Mouse (Mus musculus) heart, postnatal 14 days (tissue): ENCODE measurements at regions not wholly inside any gene's neighbourhood (a gene's known extent, or its start where the extent isn't known, plus 50 kb on each side); places are given as distances from the start of the nearest gene placed in this dataset.
A peak's percentile ranks its signal among the peaks of the same experiment; 100 is the strongest.
"Not testable (repeated sequence)": the region's sequence is repeated elsewhere in the genome, so short reads cannot be mapped to it uniquely, and the experiment has no call there.

Experiments used
- DNase-seq, 2 experiments: peaks; one replicate each; pipeline ENCODE4 v3.0.0; 2021 to 2022
- intact Hi-C: fragments of 180-260 bp; cut with DNase I; formaldehyde crosslinking; loops from one replicate; pipeline ENCODE4 v1.15.1; 2025

DNA sequence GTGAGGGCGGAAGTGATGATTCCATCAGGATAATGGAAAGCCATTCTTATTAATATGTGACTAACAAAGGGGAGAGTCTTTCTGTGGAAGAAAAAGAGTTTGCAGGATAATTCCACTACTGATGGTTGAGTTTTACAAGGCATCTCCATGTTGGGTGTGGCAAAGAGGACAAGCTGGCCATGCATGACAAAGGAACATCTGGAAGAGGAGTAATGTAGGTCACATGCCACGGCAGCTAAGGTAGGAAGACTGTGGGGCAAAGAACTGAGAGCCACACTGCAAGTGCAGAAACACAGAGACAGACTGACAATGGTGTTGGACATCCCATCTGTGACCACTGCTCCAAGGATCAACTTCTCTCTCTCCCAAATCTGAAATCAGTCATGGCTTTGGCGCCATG is 196.4 kb upstream of the Gdi2 start:
- intact Hi-C loops: no loop called here
- DNase-seq: no peak

DNA sequence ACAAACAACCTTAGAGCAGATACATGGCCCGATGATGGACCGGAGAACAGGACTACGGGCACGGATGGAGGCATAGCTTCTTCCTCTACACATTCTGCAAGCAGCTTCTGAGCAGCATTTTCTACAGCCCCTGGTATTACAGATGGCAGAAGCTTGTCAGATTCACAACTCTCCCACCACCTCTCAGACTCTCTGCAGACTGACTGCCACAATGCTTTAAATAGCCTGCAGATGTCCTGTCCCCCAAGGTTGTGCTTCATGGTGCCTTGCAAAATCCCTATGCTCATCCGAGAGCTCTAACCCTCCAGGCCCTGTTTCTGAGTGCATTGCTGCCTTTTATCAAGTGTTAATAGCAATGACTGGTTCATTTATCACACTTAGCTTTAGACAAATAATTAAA is 194.3 kb upstream of the Gdi2 start:
- intact Hi-C loops: no loop called here

DNA sequence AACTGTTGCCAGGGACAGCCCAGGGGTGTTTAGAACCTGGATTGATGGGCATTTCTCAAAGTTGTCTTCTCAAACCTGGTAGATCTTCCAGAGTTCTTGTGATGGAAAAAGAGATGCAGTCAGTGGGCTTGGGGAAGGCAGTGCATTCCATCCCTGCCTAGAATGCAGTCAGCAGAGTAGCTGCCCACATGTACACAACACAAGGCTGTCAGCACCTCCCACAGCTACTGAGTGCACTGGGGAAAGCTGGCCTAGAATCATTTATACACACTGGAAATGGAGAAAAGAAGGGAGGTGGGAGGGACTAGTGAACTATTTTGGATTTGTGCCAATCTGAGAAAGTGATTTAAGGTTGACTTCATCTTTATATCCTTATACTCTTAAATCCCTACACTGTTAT is 183.0 kb upstream of the Gdi2 start:
- DNase-seq, intact Hi-C loops: not testable (repeated sequence)

More for the DNA sequence above, 194.3 kb upstream of the Gdi2 start:
- no peak for DNase-seq

DNA sequence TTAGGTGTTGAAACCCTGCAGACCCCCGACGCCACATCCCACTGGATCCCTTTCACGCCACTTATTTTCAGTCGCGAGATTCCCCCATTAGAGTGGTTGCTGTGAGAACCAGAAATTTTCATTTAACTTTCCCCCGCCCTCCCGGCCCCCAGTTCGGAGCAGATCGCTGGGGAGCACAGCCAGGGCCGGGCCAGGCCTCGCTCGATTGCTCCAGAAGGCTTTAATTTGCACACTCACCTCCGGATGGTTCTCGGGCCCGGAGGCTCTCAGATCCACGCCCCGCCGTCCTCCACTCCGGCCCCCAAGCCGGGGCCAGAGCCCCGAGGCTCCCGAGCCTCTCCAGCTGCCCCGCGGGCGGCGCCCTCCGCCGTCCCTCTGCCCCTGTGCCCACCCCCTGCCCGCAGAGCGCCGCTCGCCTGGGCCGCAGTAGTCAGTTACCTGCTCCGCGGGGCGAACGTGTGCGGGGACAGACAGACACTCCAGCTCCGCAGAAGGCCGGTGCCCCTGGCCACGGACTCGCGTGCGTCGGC is 179.7 kb upstream of the Gdi2 start:
- intact Hi-C loops: no loop called here
- DNase-seq: no peak

DNA sequence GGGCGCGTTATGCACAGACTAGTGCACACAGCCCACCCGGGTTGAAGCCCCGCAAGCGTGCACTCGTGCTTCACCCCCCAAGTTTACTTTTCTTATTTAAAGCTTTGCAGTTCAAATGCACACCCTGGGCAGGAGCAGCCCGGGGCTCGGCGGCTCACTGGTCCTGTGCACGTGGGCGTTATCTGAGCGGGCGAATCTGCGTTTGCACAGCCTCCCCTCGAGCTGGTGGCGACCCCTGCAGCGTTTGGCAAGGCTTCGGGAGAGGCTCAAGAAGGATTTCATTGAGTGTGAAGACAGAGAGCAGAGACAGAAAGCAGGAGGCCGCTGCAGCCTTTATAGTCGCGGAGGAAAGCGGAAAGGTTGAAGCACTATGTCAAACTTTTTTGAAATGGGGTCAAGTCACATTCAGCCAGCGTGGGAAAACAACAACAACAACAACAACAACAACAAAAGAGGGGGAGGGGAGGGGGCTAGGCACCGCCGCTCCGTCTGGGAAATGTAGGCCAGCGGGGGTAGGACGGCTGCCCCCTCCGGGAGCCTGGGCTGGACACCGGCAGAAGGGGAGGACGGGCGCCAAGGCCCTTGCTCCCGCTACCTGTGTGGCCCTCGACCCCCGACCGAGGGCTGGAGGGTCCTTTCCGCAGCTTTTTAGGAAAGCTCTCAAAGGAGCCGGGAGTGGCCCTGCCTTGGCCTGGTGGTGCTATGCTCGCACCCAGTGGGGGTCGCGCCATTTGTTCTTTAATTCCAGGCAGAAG is 178.7 kb upstream of the Gdi2 start:
- intact Hi-C loops: no loop called here

DNA sequence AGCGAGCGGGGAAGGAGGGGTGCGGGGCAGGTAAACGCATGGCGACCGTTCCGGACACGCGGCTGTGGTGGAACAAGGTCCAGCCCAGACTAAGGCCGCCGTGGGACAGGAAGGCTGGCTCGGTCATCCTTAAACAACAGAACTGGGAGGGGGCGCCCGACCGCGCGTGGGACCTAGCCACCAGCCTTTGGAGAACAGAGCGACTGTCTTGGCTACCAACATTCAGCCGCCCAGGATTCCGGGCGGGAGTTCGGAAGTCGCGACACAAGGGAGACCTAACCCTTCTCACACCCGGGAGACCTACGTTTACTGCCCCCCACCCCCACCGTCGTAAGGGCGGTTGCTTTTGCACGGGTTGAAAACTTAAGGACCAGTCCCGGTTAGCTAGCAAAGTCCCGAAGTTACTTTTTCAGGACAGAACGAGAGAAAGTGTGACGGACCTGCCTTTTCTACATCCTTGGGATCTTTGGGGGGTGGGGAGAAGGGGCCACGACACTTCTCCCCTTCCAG is 178.1 kb upstream of the Gdi2 start:
- intact Hi-C loops: not testable (repeated sequence)
- DNase-seq: peak; percentile 15 to 23

More for the DNA sequence above, 178.7 kb upstream of the Gdi2 start:
- peak; percentile 1 to 2 for DNase-seq

DNA sequence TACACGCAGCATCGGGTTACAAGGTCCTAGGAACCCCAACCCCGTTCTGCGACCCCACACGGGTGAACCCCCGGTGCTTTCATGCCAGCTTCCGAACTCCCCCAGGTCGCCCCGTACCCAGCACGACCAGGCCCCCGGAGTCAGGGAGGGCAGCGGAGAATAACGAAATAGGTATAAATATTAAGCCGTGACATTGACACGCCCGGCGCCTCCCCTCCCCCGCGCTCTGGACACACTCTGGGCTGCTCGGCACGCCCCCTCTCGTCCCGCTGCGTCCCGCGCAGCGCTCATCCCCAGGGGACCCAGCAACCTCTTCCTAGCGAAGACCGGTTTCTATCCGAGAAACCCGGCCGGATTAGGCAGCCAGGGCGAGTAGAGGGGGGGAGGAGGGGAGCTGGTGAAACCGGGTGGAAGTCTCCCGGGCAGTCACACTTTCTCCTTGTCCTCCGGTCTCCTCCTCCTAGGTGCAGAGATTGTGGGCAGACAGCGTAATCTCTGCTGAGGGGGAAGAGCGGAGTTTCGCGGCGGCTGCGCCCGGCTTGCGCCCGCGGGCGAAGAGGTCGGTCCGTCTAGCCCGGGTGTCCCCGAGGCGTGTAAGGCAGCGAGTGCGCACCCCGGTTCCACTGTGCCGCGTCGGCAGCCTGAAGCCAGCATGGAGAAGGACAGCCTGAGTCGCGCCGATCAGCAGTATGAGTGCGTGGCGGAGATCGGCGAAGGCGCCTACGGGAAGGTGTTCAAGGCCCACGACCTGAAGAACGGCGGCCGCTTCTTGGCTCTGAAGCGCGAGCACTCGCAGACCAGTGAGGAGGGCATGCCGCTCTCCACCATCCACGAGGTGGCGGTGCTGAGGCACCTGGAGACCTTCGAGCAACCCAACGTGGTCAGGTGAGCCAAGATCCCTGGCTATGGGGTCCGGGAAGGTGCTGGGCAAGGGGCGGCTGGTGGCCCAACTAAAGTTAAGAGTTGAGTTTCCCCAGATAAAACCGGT is 177.1 kb upstream of the Gdi2 start:
- intact Hi-C loops: no loop called here
- peak; percentile 20 to 48 for DNase-seq

DNA sequence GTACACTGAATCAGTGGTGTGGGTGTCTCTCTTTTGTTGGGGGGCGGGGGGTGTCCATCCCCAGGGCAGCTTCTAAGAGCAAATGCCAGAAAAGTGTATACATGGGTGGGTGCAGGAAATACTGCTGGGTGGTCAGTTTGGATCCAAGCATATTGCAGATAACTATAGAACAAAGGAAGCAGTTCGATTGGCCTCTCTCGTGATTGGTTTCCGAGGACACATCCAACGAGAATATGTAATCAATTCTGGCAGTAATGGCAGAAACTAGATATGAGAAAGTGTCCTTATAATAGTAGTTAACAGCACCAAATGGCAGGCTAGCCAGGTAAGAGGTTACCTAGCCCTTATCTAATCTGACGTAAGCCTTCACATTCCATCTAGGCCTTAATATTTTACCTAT is 165.2 kb upstream of the Gdi2 start:
- intact Hi-C loops: no loop called here
- no peak for DNase-seq

DNA sequence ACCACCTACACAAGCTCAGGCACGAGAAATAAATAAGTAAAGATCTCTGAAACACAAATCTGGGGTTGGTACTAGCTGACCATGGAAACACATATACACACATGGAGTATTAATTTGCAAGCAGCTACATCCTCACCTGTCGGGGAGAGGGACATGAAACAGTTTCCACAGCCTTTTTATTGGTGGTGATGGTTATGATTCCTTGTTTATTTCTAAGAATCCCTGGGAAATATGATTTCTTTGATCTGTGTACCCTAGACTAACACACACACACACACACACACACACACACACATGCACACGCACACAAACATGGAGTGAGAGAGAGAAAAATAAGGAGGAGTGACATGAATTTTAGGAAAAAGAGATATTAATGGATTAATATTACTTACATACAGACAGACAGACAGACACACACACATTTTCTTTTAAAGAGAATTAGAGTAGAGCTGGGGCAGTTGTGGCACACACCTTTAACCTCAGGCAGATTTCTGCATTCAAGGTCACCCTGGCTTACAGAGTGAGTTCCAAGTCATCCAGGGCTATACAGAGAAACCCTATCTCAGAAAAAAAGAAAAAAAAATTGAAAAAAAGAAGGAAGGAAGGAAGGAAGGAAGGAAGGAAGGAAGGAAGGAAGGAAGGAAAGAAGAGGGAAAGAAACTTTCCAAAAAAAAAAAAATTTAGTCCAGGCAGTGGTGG is 164.2 kb upstream of the Gdi2 start:
- intact Hi-C loops, DNase-seq: not testable (repeated sequence)

DNA sequence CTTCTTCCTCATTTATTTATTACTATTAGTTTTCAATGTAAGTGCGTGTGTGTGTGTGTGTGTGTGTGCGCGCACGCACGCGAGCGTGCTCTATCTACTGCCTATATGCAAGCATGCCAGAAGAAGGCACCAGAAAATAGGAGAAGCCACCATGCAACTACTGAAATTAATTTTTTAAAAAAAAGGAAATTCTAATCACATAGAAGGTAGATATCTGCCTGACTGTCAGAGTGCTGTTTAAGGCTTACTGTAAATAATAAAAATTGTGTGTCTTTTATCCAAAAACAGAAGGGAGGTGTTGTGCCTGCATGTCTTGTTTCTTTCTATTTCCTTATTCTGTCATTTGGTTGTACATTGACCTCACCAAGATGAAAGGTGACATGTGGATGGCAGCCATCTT is 163.1 kb upstream of the Gdi2 start:
- intact Hi-C loops: no loop called here
- no peak for DNase-seq

DNA sequence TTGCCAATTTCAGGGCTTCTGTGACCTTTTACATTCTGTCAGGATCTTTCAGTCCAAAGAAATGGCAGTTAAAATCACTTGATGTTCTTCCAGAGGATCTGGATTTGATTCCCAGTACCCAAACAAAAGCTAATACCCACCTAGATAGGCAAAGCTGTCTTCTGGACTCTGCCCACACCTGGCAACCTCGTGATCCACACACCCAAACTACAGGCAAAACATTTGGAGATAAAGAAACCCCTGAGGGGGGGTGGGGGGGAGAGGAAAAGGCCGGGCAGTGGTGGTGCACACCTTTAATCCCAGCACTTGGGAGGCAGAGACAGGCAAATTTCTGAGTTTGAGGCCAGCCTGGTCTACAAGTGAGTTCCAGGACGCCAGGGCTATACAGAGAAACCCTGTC is 160.1 kb upstream of the Gdi2 start:
- intact Hi-C loops, DNase-seq: not testable (repeated sequence)

DNA sequence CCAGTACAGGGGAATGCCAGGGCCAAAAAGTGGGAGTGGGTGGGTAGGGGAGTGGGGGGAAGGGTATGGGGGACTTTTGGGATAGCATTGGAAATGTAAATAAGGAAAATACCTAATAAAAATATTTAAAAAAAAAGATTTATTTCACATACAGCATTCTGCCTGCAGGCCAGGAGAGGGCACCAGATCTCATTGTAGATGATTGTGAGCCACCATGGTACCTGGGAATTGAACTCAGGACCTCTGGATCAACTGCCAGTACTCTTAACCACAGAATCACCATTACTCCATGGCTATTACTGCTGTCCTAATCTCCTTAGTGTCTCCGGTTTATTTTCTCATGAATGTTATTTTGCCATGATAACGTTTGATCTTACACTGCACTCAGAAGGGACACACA is 132.1 kb upstream of the Gdi2 start:
- intact Hi-C loops: loop anchor here (5.0 to 10.0 kb wide), 3 partner anchors 187 to 489 kb away; partner anchors contain the start of gene Asb13

DNA sequence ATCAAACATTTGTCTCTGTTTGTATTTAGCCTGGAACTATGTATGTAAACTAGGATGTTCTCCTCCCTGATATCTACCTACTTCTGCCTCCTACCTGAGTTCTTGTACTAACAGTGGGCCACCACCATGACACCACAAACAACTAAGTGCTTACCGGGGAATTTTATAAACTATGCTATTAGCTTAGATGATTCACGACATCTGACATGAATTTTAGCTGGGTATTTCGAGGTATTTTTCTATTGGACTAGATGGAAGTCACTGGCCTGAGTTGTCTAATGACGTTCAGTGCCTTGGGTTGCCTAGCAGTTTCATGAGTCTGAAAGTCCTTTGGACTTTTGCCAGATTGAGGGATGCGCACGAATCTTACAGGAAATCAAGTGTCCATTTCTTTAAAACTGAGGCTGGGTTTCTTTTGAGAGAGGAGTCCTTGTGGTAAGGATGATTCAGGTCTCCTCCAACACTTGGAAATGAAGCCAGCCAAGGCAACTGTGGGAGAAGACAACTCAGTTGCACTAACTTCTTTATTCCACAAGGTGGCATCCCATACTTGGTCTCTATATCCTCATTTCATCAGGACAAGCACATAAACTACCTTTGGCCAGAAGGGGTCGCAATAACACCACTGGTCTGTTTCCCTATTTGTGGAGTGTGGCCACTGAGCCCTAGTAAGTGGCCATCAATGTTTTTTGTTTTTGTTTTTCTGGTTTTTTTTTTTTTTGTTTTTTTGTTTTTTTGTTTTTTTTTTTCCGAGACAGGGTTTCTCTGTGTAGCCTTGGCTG is 131.4 kb upstream of the Gdi2 start:
- DNase-seq: peak; percentile 71 to 85
- intact Hi-C loops: loop anchor here (5.0 to 10.0 kb wide), 3 partner anchors 186 to 488 kb away; partner anchors contain the start of gene Asb13

More for the DNA sequence above, 132.1 kb upstream of the Gdi2 start:
- not testable (repeated sequence) for DNase-seq

DNA sequence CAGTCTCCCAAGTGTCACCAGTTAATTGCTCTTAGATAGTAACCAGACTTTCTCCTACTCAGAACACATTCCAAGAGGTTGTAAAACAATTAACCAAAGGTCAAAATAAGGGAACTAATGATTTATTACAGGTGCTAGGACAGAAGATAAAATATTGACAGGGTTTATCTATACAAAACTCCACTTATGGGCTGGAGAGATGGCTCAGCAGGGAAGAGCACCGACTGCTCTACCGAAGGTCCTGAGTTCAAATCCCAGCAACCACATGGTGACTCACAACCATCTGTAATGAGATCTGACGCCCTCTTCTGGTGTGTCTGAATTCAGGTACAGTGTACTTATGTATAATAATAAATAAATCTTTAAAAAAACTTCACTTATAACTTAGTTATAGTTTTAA is 127.6 kb upstream of the Gdi2 start:
- intact Hi-C loops, DNase-seq: not testable (repeated sequence)

DNA sequence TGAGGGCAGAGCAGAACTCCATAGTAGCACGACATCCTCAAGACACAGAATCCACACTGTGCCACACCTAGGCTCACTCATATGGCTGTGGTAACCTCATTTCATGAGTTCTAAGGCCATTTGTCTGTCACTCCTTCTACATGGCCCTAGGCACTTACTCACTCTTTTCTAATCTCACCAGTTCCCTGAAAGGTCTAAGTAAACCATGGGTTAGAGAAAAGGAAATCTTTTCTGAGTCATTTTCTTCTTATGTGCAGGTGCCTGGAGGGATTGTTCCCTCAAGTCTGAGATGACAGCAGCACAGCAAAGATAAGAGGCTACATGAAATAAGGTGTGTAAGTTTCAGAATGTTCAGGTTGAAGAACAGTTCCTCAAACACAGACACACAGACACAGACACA is 120.8 kb upstream of the Gdi2 start:
- DNase-seq: no peak
- intact Hi-C loops: no loop called here

DNA sequence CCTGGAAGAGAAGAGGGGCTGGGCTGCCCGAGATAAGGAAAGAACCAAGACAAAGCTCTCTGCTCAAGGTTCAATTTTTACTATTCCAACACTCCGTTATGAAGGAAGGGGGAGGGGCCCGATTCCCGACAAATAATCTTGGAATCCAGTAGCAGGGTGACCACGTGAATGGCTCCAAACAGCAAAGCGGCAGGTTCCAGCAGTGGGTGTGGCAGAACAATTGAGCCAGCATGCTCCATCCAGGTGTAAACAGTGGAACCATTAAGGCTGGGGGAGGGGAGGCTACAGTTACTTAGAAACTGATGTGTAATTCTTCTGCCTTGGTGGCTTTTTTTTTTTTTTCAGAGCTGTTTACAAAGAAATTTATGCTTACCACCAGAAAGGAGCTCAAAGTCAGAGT is 82.5 kb upstream of the Gdi2 start:
- intact Hi-C loops, DNase-seq: not testable (repeated sequence)

DNA sequence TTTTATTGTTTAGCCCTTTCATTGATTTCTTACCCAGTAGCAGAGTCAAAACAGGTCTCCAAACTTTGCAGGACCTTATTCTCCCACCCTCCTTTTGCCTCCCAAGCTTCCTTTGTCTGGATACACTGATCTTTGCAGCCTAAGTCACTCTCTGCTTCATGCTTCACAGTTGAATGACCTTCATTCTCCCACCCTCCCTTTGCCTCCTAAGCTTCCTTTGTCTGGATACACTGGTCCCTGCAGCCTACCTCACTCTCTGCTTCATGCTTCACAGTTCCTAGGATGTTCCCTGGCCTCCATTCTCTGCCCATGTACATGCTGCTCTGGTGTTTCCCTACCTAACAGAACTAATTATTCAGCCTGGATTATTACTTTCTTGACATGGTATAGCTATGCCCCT is 61.0 kb upstream of the Gdi2 start:
- no peak for DNase-seq
- intact Hi-C loops: no loop called here

DNA sequence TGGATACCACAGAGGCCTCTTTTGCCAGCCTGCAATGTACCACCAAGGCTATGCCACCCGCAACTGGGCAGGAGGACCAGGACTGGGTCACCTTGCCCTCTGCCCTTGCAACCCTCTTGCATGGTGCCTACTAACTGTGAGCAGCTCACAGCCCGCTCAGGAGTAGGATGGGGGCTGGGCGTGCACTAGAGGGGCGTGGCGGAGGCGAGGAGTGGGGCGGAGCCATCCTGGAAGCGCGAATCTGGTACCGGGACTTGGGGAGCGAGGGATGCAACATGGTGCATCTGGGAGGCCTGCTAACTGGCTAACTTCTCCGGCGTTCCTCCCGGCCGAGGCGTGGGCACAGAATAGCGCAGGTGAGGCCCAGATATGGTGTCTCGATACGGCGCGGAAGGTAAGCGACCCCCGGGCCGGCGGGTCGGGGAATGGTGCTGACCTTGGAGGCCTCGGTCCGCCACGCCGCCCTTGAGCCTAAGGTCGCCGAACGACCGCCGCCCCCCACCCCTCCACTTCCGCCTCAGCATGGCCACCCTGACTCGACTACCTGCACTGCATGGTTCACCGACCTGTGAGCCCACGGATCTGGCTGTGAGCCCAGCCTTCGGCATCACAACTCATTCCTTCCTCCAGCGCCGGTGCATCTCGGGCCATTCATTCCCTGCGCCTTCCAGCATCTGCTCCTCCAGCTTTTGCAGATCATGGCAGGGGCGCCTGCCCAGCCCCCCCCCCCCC is 59.7 kb upstream of the Gdi2 start:
- intact Hi-C loops: no loop called here
- DNase-seq: peak; percentile 46 to 59
